Mouse (Mus musculus) heart, postnatal 36 days (tissue): ENCODE results near the gene Ap1b1. TPM values are rescaled to one million over a fixed set of nuclear protein-coding genes. Genes with fewer than 3 reads are reported as not detected.

ENCODE experiments used
- DNase-seq, 2 experiments: peaks; one replicate each; pipeline ENCODE4 v3.0.0; 2021 to 2022
- intact Hi-C: fragments of 180-260 bp; cut with DNase I; formaldehyde crosslinking; loops from one replicate; pipeline ENCODE4 v1.15.1; 2025
- total RNA-seq, 2 experiments: library from RNA; stranded (reverse); gene quantifications; 2 replicates each; pipeline ENCODE4 v1.2.3; 2021

Gene Ap1b1
- total RNA-seq, result 10 to 100 TPM; 47.4 to 56.0 TPM

DNA sequence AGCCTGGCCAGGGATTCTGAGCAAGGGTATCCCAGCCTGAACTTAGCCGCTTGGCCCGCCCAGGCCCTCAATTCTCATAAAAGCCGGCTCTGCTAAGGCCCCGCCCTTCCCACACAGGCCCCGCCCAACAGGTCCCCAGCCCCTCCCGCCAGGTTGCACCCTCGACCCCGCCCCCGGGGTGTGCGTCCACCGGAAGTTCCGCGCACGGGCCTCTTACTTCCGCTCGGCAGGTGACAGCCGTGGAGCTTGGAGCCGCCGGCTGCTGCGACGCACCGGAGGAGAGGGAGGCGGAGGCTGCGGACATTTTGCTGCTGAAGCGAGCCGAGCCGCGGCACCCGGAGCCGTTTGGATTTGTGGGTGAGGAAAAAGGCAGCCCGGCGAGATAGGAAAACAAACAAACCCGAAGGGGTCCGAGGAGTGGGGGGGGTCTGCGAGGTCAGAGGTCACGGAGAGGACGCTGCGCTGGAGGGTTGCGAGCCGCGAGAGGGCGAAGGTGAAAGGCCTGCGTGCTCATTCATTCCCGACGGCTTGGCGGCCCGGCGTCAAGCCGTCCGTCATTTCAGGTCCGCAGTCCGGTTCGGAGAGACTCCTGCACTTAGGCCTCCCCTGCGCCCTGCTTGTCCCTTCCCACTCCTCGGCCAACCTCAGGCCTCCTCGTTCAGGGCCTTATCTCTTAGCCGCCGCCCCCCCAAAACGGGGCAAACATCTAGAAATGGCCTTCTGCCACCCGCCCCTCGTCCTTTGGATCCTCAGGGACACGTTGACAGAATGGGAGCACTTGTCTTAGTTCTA, at the start of gene Ap1b1:
Gene Ap1b1 (plus strand): TSS at position 130 of the 792 bp plus-strand sequence.
- intact Hi-C loops, result no loop called here
- peak; percentile 87 to 89 for DNase-seq

DNA sequence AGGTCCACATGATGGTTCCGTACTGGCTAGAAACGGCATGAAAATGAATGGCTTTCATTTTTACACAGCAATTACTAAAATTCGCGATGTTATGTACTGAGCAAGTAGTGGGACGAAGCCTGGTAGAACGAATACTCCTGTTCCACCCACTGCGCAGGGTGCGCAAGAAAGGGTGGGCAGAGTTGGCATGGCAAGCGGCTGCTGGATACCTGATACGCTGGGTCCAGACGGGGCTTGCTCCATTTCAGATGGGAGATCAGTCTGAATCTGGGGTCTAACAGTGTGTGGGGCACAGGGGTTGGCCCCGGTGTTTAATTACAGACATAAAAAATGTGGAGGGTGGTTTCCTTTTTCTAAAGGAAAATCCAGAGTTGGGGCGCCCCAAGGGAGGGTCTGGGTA, 40.1 kb upstream of the Ap1b1 start:
- intact Hi-C loops, result no loop called here
- DNase-seq, result no peak

DNA sequence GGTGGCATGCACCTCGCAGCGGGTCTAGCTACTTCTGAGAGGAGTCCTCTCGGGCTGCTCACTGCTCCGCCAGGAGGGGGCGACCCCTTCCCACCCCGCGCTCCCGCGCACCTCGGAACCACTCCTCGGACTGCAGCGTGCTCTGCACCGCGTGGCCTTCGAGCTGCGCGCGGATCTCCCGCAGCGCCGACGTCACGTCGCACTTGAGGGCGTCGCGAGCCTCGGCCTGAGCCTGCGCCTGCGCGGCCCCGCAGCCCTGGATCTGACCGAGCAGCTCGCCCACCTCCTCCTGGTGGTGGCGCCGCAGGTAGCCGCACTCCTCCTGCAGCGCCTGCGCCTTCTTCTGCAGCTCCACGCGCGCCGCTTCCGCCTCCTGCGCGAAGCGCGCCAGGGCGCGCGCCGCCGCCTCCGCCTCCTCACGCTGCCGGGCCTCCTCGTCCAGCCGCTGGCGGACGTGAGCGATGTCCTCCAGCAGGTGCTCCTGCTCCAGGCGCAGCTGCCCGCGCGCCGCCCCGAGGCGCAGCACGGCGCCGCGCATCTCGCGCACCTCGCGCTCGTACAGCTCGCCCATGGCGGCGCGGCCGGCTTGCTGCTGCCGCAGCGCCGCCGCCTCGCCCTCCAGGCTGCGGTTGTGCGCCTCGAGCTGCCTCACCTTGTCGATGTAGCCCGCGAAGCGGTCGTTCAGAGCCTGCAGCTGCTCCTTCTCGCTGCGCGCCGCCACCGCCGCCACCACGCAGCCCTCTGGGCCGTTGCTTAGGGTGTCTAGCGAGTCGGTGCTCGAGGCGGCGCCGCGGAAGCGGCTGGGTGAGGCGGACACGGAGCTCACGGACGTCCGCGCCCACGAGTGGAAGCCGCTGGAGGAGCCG, 39.4 kb upstream of the Ap1b1 start:
- DNase-seq, result peak; percentile 15 to 20

DNA sequence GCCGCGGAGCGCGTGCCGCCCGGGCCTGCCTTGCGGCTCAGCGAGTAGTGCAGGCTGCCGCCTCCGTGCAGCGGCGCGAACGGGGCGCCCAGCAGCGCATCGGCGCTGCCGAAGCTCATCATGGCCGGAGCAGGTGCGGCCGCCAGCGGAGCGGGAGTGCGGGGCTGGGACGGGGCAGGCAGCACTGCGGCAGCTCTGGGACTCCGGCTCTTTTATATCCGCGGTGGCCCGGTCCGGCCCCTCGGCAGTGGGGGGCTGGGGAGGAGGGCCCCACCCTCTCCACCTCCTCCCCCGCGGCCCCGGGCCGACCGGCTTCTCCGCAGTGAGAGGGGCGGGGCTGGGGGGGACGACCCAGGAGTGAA, 38.8 kb upstream of the Ap1b1 start, which contains the start of gene Nefh:
Gene Nefh (minus strand): TSS at position 252 of the 362 bp plus-strand sequence.
- intact Hi-C loops, result no loop called here
- DNase-seq, result no peak

More for the DNA sequence above, 39.4 kb upstream of the Ap1b1 start:
- intact Hi-C loops, result no loop called here

DNA sequence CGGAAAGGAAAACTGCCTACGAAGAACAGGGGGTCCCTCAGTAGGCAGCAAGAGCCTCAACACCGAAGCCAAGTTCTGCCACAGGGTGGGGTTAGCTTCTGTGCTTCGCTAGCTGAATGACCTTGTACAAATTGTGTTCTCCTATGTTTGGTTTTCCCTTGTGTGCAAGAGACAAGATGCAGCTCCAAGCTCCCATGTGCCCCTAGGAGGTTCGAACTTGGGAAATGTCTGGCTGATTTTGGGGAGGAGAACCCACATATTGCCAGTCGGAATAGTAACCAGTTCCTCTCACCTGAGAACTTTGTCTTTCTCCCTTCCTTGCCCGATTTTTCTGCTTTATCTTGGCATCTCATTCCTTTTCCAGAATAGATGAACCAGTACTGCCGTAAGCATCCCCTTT, 37.8 kb upstream of the Ap1b1 start:
- intact Hi-C loops, result no loop called here
- DNase-seq, result no peak

DNA sequence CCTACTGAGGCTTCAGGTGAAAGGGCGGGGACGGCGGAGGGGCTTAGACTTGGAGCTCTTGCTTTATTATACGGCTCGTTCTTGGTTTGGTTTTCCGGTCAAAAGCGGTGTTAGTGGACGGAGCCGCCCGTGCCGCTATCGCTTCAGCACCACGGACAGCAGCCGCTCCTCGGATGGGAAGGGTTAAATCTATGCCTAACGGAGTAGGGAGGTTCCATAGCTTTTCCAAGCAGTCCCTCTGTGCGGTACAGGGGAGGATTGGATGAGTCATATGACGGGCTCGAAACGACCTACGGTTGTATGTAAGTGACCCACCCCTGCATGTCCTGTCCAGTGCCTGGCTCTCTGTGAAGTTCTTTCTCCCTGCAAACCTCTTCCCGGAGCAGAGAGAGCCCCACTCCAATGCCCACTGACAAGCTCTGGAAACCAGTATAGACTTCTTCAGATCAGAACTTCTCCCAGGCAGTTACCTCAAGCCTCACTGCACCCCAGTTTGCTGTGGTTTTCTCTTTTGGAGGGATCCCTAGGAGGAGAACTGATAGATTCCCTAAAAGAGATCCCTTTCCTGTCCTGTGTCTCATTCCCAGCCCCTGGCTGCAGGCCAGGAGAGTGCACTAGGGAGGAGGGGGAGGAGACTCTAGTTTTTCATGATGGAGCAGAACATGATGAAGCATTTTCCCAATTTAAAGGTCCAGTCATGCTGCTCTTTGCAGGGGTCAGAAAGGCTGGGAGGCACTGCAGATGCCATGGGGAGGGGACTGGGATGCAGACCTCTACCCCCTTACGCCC, 37.2 kb upstream of the Ap1b1 start:
- DNase-seq, result peak in 1 of 2 experiments; percentile 36
- intact Hi-C loops, result no loop called here

DNA sequence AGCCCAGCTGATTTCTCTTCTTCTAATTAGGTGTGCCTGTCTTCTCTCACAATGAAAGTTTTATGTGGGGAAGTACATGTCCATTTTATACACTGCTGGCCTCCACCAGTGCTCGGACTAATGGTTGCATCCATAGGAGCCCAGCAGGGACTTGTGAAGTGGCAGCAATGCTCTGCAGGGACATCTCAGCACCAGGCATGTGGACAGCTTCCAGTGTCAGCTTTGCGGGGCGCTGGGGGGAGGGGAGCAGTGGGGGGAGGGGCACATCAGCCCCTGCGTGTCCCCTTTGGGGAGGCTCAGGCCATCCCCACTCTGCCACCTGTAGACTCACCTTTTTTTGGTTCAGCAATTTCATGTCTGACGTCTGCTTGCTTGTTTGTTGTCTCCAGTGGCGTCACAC, 33.2 kb upstream of the Ap1b1 start:
- intact Hi-C loops, result no loop called here
- DNase-seq, result no peak

DNA sequence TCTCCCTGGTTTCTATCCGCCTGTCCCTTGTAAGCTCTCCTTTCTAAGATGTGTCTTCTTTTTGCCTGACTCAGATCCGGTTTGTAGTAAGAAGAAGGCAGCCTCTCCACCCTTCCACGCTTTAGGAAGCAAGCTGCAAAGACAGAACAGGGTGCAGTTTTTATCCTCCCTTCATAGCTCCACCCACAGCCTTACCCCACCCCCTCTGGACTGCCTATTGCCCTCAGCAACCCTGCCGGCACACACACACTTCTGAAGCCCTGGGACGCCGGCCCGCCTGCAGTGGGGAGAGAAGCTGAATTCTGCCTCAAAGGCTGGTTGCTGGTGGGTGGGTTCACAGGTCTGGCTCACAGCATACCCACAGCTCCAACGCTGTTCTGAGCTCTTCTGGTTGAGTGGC, 32.7 kb upstream of the Ap1b1 start:
- intact Hi-C loops, result no loop called here

DNA sequence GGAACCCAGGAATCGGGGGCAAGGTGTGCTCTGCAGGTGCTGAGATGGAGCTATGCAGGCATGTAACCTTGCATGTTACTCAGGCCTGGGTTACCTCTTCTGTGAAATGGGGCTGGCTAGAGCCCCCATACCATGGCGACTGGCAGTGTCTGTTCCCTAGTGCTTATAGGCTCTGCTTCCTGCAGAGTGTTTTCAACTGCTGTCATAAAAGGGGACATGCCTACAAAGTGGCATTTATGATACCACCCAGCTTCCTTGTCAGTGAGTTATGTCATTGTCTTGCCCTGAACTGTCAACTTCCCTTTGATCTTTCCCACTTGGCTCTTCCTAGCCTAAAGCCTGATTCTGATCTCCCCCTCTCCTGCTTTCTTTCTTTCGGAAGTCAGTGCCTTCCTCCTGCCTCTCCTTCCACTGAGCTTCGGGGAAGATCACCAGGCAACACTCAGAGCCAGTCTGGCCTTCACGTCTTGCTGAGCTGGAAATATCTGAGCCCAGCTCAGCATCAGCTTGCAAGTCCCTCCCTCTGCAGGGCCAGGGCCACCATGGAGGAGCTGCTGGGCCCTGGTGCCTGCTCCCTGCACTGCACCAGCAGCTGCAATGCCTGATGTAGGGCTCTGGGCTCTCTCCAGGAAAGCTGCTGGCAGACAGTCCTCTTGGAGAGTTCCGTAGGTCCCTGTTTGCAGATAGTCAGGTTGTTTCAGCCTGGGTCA, 23.4 kb upstream of the Ap1b1 start:
- intact Hi-C loops, result no loop called here
- no peak for DNase-seq

More for the DNA sequence above, 32.7 kb upstream of the Ap1b1 start:
- no peak for DNase-seq

DNA sequence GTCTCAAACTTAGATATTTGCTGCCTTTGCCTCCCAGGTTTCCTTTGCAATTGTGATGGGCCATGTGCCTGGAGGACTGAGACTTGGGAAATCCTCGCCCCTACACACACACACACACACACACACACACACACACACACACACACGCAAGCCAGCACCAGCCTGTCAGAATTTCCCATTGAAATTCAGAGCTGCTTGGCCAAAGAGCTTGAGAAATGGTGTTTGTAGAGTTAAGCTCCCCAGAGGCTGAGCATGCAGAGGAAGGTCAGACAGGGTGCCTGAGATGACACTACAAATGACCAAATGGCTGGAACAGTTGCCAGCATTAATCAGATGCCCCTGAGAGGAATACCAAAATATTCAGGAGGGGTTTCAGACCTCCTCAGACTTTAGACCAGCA, 20.3 kb upstream of the Ap1b1 start:
- DNase-seq, result no peak
- intact Hi-C loops, result no loop called here

DNA sequence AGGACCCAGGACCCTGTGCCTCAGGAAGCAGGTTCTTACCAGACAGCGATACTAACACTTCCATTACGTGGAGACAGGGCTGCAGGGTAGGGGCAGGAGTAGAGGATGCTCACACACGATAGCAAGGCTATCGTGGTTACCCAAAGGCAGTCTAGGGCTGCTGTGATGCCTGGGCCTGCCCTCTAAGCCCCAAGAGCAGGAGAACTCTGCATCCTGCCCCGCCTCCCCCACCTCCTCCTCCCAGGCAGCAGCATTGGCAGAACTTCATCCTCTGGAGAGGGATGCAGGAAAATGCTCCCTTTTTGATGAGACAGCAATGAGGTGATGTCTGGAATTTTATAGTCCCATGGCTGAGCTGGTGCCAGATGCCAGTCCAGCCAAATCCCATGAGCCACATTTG, 19.7 kb upstream of the Ap1b1 start:
- no peak for DNase-seq
- intact Hi-C loops, result no loop called here

DNA sequence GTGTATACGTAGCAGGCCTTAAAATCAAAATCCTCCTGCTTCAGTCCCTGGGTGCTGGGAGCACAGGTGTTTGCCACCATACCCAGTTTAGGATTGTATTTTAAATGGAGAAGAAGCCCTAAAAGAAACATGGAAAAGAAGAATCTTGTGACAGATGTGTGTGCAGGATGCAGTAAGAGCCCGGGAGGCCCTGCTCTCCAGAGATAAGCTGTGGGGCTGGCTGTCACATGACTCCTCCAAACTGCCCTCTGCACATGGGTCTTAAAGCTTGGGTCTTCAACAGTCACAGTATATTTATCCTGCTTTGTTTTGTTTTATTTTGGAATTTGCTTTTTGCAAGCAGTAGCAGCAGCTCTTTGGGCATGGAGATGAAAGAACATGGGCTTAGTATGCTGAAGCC, 19.1 kb upstream of the Ap1b1 start:
- intact Hi-C loops, result no loop called here
- DNase-seq, result no peak

DNA sequence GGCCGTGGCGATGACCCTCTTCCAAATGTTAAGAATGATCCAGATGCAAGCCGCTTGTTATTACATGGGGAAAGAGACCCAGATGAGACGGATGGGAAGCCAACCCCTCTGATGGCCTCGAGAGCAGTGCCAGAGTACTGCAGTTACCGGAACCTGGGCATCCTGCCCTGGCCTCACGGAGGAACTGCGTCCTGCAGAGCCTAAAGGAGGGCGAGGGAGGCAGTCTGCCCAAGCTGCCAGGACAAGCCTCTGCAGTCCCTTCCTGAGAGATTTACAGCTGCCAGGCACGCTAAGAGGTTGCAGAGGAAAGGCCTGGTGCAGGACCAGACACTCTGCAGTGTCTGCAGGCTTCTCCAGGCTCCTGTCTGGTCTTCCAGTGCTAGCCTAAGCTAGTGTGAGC, 18.2 kb upstream of the Ap1b1 start:
- peak in 1 of 2 experiments; percentile 24 for DNase-seq
- intact Hi-C loops, result no loop called here

DNA sequence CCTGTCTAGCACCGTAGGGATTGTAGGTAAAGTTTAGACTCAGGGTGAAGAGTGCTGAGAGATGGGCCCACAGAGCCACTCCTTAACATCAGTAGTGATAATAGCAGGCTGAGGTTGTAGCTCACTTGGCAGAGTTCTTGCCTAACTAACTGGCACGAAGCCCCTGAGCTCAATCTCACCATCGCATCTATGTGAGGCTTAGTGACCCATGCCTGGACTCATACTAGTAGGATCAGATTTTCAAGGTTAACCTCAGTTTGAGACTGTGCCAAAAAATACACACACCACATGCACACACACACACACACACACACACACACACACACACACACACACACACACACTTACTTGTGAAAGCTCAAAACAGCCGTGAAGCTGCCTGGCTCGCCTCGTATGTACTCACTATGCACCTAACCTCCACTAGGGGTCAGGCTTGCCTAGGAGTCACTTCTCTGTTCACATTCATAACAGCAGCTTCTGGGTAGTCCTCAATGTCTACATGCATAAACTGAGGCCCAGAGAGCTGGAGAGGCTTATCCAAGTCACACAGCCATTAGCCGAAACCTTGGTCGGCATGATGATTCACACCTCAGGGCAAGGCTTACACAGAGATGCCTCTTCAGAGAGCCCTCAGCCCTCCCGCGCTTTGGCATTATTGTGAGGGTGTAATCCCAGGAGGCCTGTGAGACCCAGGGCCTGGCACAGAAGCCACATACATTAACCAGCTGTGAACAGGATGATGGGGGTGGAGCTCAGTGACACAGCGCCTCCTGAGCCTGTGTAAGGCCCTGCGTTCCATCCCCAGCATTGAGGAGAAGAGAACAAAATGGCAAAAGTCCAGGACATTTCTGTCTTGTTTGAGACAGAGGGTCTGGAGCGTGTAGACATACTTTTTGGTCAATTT, 13.4 kb upstream of the Ap1b1 start:
- intact Hi-C loops, result no loop called here
- DNase-seq, result peak; percentile 41 to 50

DNA sequence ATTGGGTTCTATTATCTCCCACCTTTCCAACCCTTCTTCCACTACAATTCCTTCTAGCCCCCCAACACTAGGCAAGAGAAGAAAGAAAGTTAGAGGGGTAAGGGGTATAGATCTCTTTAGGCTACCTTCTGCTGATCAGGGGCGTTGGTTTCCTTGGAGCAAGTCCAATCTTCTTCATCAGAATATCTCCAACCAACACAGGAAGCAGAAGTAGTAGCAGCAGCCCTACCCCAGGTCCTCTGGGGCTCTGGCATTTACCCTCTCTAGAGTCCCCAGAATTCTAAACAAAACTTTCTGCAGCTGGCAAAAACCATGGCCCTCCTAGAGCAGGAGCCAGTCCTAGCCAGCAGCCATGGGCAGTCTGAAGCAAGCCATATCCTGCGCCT, 12.8 kb upstream of the Ap1b1 start:
- no peak for DNase-seq
- intact Hi-C loops, result no loop called here

DNA sequence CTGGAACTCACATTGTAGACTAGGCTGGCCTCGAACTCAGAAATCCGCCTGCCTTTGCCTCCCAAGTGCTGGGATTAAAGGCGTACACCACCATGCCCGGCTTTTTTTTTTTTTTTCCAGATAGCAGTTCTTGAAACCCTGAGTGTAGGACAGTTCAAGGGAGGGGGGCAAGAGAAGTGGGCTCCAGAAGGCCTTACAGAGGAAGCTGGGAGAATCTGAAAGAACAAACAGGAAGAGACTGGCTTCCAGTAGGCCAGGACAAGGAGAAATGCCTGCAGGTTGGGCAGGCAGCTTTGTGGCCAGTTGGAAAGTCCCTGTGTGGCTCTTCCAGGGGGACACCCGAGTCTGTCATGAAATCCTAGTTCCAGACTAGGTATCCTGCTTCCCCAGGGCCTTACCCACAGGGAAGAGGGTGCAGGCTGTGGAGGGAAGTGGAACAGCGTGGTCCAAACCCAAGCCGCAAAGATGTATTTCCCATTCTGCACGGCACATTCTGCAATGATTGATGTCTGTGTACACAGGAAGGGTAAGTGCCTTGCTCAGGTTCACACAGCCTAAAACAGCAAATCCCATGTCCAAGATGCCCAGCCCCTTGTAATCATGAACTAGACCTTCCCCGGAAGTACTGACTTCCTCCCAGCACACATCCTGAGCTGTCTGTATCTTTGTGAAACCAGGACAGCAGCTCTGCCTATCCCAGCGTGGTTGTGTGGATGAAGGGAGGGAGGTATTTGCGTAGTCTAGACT, 12.1 kb upstream of the Ap1b1 start:
- intact Hi-C loops, result loop anchor here (1.0 kb wide), 1 partner anchor 58 kb away; no protein-coding TSS in a partner anchor
- DNase-seq, result no peak

DNA sequence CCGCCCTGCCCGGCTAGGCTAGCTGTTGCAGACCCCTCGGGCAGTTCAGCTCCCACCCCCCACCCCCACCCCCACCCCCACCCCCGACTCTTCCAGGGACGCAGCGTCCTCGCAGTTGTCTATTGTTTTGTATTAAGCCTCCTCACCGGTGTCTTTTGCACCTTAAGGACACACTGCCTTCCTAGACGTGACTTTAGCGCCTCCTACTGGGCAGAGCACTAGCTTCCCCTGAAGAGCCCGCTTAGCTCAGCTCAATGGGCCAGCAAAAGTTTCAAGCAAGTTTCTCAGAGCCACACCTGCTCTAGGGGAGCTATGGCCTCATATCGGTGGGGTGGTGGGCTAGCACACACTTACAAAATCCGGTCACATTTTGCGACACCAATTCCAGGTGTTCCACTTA, 11.0 kb upstream of the Ap1b1 start:
- intact Hi-C loops, result loop anchor here (1.0 kb wide), 1 partner anchor 59 kb away; no protein-coding TSS in a partner anchor
- DNase-seq, result peak; percentile 60 to 72

DNA sequence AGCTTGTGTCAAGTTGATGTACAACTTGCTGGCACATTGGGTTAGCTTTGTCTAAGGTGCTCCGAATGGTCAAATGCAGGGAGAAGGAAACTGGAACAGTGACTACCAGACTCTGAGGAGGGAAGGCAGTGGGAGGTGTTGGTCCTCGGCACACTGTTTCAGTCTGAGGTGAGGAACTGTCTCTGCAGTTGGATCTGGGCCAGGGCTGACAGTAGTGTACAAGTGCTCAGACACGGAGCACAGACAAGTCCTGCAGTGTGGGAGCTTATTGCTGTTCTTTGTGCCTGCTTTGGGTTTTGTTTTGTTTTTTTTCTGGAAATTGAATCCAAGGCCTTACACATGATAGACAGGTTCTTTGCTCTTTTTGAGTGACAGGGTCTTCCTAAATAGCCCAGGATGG, 3.6 kb upstream of the Ap1b1 start:
- intact Hi-C loops, result no loop called here
- DNase-seq, result no peak

DNA sequence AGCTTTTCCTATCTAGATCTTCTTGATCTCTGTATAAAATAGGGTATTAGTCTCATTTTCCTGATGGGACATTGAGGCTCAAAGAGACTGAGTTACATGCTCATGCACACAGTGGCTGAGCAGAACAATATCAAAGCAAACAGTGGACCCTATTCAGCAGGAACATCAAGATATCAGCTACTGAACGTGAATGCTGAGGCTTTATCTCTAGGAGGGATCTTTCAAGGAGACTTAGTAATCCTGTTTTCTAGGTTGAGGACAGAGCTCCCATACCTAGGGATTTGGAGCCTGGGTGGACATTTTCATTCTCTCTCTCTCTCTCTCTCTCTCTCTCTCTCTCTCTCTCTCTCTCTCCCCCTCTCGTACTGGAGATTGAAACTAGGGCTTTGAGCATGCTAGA, 3.1 kb upstream of the Ap1b1 start:
- DNase-seq, result no peak
- intact Hi-C loops, result no loop called here
